Mouse (Mus musculus): ENCODE measurements around the gene Slc12a4. TPM values are rescaled to one million over a fixed set of nuclear protein-coding genes. Genes with fewer than 3 reads are reported as not detected.
A peak's percentile ranks its signal among the peaks of the same experiment; 100 is the strongest.

The Slc12a4 gene
- polyA plus RNA-seq, 1 experiment: 8.9 TPM

DNA sequence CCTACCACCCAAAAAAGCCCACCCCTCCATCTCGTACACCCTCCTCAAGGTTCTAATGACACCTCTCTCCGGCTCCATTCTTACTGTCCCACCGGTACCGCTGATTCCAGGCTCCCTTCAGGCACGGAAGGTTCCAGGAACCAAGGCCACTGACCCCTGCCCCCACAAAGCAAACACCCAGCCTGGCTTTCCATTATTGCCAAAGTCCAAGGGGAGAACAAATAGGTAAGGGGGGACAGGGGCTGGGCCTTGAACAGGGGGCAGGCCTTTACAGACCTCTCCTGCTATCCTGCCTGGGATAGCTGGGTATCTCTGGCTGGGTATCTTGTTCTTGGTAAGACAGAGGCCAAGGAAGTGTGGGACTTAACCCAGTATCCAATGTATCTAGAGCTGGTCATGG is 23.4 kb downstream of the Slc12a4 start:
- peaks cover 3% of the 10 kb centered on the region; the same call in 1 of the 2 replicates for H3K4me1 ChIP-seq (ENCODE audit: control insufficient read depth, insufficient read depth, insufficient read length, low read length)
- 83% methylated on average over 5 of the region's 5 CpGs for WGBS
- TF ChIP-seq CTCF (IDR thresholded peaks at IDR 0.05; ENCODE audit: extremely low read depth, insufficient read length, insufficient replicate concordance, low read depth, low read length) (no peak), POLR2A (IDR thresholded peaks at IDR 0.05; ENCODE audit: low read depth, low read length) (no peak)

DNA sequence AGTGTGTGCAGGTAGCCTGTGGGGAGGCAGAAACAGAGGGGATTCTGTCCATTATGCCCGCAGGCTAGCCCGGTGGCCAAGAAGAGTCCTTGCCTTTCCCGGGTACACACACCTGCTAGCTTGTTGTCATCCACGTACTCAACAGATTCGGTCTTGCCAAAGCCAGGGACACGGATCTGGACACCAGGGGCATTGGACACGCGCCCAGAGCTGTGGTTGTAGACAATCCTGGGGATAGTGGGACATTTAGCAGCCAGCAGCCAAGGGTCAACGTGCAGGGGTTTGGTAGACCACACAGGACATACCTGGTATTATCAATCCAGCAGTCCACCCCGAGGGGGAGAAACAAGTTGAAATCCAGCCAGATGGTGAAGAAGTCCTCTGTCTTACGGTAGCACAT is 23.9 kb downstream of the Slc12a4 start:
- H3K4me1 ChIP-seq (ENCODE audit: control insufficient read depth, insufficient read depth, insufficient read length, low read length): peaks cover 3% of the 10 kb centered on the region; the same call in 1 of the 2 replicates
- no peaks in the 10 kb centered on the region for H3K27me3 ChIP-seq (ENCODE audit: control insufficient read depth, insufficient read depth, low read length)
- no peaks in the 10 kb centered on the region for H3K36me3 ChIP-seq (ENCODE audit: control insufficient read depth, insufficient read depth, low read length)
- H3K4me3 ChIP-seq (ENCODE audit: low read depth, low read length): no peak overlapping the region
- H3K27ac ChIP-seq (ENCODE audit: insufficient read depth, low read depth, low read length): no peak overlapping the region
- WGBS: 84% methylated on average over 11 of the region's 11 CpGs
- no peak for TF ChIP-seq CTCF (IDR thresholded peaks at IDR 0.05; ENCODE audit: extremely low read depth, insufficient read length, insufficient replicate concordance, low read depth, low read length)
- TF ChIP-seq POLR2A (IDR thresholded peaks at IDR 0.05; ENCODE audit: low read depth, low read length): no peak

More for the DNA sequence above, 23.4 kb downstream of the Slc12a4 start:
- H3K27ac ChIP-seq (ENCODE audit: insufficient read depth, low read depth, low read length): no peak overlapping the region
- H3K4me3 ChIP-seq (ENCODE audit: low read depth, low read length): no peak overlapping the region
- no peaks in the 10 kb centered on the region for H3K27me3 ChIP-seq (ENCODE audit: control insufficient read depth, insufficient read depth, low read length)
- H3K36me3 ChIP-seq (ENCODE audit: control insufficient read depth, insufficient read depth, low read length): no peaks in the 10 kb centered on the region

DNA sequence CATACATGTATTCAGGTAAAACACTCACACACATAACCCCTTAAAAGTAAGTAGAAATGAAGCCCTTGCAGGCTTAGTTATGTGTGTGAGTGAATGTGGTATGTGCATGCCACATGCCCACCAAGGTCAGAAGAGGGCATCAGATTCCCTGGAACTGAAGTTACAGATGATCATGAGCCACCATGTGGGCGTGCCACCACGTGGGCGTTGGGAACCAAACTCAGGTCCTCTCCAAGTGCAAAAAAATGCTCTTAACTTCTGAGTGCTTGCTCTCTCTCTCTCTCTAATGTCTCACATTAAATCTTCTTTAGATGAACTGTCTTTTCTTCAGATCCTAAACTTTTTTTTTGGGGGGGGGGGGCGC is 27.6 kb downstream of the Slc12a4 start, which contains the start of gene Psmb10:
Psmb10 (minus strand) TSS at position 139 of the 364 bp plus-strand sequence.
- peaks cover 11% of the 10 kb centered on the region for H3K4me1 ChIP-seq (ENCODE audit: control insufficient read depth, insufficient read depth, insufficient read length, low read length)
- peaks cover 24% of the 10 kb centered on the region for H3K36me3 ChIP-seq (ENCODE audit: control insufficient read depth, insufficient read depth, low read length)
- 1% methylated on average over 4 of the region's 4 CpGs for WGBS
- H3K27me3 ChIP-seq (ENCODE audit: control insufficient read depth, insufficient read depth, low read length): no peaks in the 10 kb centered on the region
- TF ChIP-seq POLR2A (IDR thresholded peaks at IDR 0.05; ENCODE audit: low read depth, low read length): no peak
- no peak for TF ChIP-seq CTCF (IDR thresholded peaks at IDR 0.05; ENCODE audit: extremely low read depth, insufficient read length, insufficient replicate concordance, low read depth, low read length)
- peak within 1 kb of the TSS; percentile 95 for H3K4me3 ChIP-seq (ENCODE audit: low read depth, low read length)
- H3K27ac ChIP-seq (ENCODE audit: insufficient read depth, low read depth, low read length): peak within 1 kb of the TSS; percentile 92

DNA sequence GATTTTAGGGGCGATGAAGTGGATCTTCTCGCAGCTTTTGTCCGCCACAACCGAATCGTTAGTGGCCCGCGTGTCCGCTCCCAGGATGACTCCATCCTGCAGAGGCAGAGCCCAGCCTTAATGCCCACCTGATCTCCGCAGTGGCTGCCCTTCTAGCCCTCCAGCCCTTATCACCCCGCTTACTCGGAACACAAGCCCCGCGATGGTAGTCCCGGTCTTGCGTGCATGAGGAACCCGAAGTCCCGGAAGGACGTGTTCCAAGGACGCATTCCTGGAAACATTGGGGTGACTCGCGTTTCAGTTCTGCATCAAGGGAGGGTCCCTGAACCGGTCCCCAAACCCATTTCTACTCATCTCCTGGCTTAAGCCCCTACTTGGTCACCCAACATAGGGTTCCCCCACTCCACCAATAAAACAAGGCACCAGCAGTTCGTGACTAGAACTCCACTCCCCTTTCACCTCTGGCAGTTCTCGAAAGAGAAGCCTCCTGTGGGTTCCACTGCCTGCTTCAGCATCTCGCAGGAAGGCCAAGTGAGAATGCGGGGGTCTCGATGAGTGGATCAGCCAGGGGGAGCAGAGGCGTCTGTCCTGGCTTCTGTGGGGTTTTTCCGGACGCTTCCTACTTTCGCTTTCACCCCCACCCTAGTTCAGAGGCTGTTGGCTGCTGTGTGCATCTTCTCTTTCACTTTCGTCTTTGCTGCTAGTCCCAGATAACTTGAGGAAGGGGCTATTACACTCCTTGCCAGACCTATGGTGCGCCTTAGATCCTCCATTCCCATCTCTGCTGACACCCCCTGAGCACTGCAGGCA is 28.2 kb downstream of the Slc12a4 start:
- H3K27ac ChIP-seq (ENCODE audit: insufficient read depth, low read depth, low read length): peak overlapping the region; percentile 92
- H3K4me3 ChIP-seq (ENCODE audit: low read depth, low read length): peak overlapping the region; percentile 95
- TF ChIP-seq POLR2A (IDR thresholded peaks at IDR 0.05; ENCODE audit: low read depth, low read length) (peak; percentile 81; the same call in 1 of the 2 replicates), CTCF (IDR thresholded peaks at IDR 0.05; ENCODE audit: extremely low read depth, insufficient read length, insufficient replicate concordance, low read depth, low read length) (peak; percentile 26; the same call in 1 of the 2 replicates)
- peaks cover 24% of the 10 kb centered on the region for H3K36me3 ChIP-seq (ENCODE audit: control insufficient read depth, insufficient read depth, low read length)
- peaks cover 11% of the 10 kb centered on the region for H3K4me1 ChIP-seq (ENCODE audit: control insufficient read depth, insufficient read depth, insufficient read length, low read length)
- H3K27me3 ChIP-seq (ENCODE audit: control insufficient read depth, insufficient read depth, low read length): no peaks in the 10 kb centered on the region
- under 1% methylated on average over 33 of the region's 33 CpGs for WGBS

DNA sequence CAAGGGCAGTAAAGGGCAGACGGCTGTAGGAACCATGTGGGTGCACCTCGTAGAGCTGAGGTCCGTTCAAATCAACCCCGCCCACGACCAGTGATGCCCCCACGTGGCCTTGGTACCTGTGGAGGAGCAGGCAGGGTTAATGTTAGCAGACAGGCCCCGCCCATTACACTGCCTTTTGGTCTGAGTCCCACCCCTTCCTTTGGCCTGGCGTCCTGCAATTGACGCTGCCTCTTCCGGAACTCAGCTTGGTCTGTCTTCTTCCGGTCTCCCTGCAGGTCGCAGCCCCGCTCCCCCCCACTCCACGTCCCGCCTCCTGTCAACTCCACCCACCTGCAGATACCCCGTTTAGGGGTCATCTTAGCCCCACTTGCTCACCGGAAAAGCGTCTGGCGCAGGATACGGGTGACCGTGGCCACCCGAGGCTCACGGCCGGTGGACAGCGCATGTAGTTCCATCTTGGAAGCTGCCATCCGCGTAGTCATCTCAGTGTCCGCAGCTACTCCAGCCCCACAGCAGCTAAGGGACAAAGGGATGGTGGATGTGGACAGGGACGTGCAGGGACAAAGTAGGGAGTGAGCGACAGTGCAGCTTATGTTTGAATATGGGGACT is 28.9 kb downstream of the Slc12a4 start:
- Histone ChIP-seq H3K4me3 (ENCODE audit: low read depth, low read length) (peak overlapping the region; percentile 95), H3K27ac (ENCODE audit: insufficient read depth, low read depth, low read length) (peak overlapping the region; percentile 92), H3K4me1 (ENCODE audit: control insufficient read depth, insufficient read depth, insufficient read length, low read length) (peaks cover 11% of the 10 kb centered on the region), H3K36me3 (ENCODE audit: control insufficient read depth, insufficient read depth, low read length) (peaks cover 25% of the 10 kb centered on the region), H3K27me3 (ENCODE audit: control insufficient read depth, insufficient read depth, low read length) (no peaks in the 10 kb centered on the region)
- WGBS: under 1% methylated on average over 30 of the region's 30 CpGs
- peak; percentile 72 for TF ChIP-seq POLR2A (IDR thresholded peaks at IDR 0.05; ENCODE audit: low read depth, low read length)
- TF ChIP-seq CTCF (IDR thresholded peaks at IDR 0.05; ENCODE audit: extremely low read depth, insufficient read length, insufficient replicate concordance, low read depth, low read length): no peak

DNA sequence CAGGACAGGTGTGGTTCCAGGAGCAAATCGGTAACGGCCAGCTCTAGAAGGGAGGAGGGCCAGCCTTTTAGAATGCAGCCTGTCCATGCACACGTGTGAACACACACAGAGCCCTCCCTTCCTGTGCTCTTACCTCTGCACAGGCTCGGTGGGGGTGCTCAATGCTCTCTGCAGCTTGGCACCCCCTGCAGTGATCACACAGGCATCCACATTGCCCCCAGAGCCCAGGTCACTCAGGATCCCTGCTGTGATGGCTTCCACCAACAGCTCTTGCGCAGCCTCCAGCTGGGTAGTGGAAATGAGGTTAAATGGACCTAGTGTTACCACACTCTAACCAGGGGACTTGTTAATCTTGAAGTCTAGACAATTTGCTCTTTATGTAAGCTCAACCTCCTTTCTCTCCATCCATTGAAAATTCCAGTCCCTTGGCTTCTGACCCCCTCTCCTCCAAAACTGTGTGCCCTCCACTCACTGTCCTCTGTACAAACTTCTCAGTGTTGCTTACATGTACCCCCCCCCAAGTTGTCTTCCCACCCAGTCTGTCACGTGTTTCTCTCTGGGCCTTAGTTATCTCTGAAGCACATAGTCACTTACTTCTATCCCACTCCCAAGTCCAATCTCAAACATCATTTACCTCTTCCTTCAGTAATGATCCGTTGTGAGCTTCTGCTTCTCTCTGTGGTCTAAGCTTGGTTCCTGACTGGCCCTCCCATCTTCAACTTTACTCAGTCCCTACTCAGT is 29.9 kb downstream of the Slc12a4 start:
- Histone ChIP-seq H3K36me3 (ENCODE audit: control insufficient read depth, insufficient read depth, low read length) (peaks cover 25% of the 10 kb centered on the region), H3K27me3 (ENCODE audit: control insufficient read depth, insufficient read depth, low read length) (no peaks in the 10 kb centered on the region), H3K4me1 (ENCODE audit: control insufficient read depth, insufficient read depth, insufficient read length, low read length) (peaks cover 11% of the 10 kb centered on the region), H3K27ac (ENCODE audit: insufficient read depth, low read depth, low read length) (no peak overlapping the region), H3K4me3 (ENCODE audit: low read depth, low read length) (no peak overlapping the region; the same call in 1 of the 2 replicates)
- TF ChIP-seq POLR2A (IDR thresholded peaks at IDR 0.05; ENCODE audit: low read depth, low read length): no peak
- TF ChIP-seq CTCF (IDR thresholded peaks at IDR 0.05; ENCODE audit: extremely low read depth, insufficient read length, insufficient replicate concordance, low read depth, low read length): no peak
- WGBS: 59% methylated on average over 7 of the region's 7 CpGs

All from small intestine, adult 2 months (tissue).